Mouse (Mus musculus) embryonic facial prominence, embryonic 15.5 days (tissue): ENCODE data around the gene Nxpe5. TPM values are rescaled to one million over a fixed set of nuclear protein-coding genes. Genes with fewer than 3 reads are reported as not detected.
A peak's percentile ranks its signal among the peaks of the same experiment; 100 is the strongest.

ENCODE experiments used
- ATAC-seq: fragments of 200-750 bp; cut with Nextera tagmentation; 2 replicates; pipeline ENCODE4 v1.8.0; 2017; ENCODE audit warnings: low read depth, moderate TSS enrichment; ENCODE audit not compliant: insufficient number of reproducible peaks, low FRiP score, low TSS enrichment
- H3K27ac ChIP-seq: fragments of 300-500 bp; sonication (generic); replicated peaks from 2 replicates; pipeline ENCODE4 v1.5.1; 2015; ENCODE audit warnings: mild to moderate bottlenecking, inconsistent platforms
- H3K27me3 ChIP-seq: fragments of 300-500 bp; sonication (generic); 2 replicates; pipeline ENCODE4 v1.6.1; 2015; ENCODE audit warnings: inconsistent platforms
- H3K36me3 ChIP-seq: fragments of 300-500 bp; sonication (generic); 2 replicates; pipeline ENCODE4 v1.6.1; 2015; ENCODE audit warnings: mild to moderate bottlenecking, inconsistent platforms
- H3K4me1 ChIP-seq: fragments of 300-500 bp; sonication (generic); 2 replicates; pipeline ENCODE4 v1.6.1; 2015; ENCODE audit warnings: inconsistent platforms
- H3K4me2 ChIP-seq: fragments of 300-500 bp; sonication (generic); replicated peaks from 2 replicates; pipeline ENCODE4 v1.6.1; 2015; ENCODE audit warnings: mild to moderate bottlenecking, inconsistent platforms
- H3K4me3 ChIP-seq: fragments of 300-500 bp; sonication (generic); replicated peaks from 2 replicates; pipeline ENCODE4 v1.5.1; 2015; ENCODE audit warnings: mild to moderate bottlenecking, inconsistent platforms
- H3K9ac ChIP-seq: fragments of 300-500 bp; sonication (generic); 2 replicates; pipeline ENCODE4 v1.6.1; 2015; ENCODE audit warnings: inconsistent platforms
- H3K9me3 ChIP-seq: fragments of 300-500 bp; sonication (generic); replicated peaks from 2 replicates; pipeline ENCODE4 v1.6.1; 2016; ENCODE audit warnings: inconsistent platforms
- WGBS: fragments of 180-500 bp; shearing (Covaris S2); methylation state at CpG from one replicate; pipeline ENCODE4 v1.1.7; 2015; 5-methylcytosine and 5-hydroxymethylcytosine counted together
- polyA plus RNA-seq: library from polyadenylated mRNA; unstranded; fragments of >200 nt; fragmentation: Nextera tagmentation; extraction: Ambion mirVana; gene quantifications from 2 replicates; pipeline ENCODE4 v1.2.1, GENCODE M21; 2015

Gene Nxpe5
- polyA plus RNA-seq, 1 experiment from 2014 or later = not detected

DNA sequence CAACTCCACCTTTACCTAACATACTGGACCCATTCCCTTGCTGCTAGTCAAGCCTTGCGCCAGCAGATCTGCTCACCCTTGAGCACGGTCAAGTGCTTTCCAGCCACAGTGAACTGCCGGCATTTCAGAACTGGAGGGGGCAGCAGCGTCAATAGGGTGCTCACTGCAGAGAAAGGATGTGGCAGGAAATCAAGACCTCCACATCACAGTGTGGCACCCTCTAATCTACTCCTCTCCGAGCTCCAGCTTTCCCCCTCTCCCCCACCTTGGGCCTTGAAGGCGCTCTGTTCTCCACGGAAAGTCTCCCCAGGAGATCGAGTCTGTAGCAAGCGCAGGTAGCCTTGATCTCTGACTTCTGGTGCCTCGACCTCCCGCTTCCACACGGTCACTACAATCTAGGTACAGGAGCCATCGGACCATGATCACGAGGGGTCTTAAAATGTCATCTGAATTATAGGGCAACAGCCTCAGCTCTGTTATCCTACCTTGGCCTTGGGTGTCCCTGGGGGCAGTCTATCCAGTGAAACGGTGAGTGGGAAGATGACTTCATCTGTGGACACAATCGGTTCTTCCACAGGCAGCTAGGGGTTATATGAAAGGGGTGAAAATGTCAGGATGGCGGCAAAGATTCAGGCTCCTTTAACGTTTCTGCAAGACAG lies 37.0 kb downstream of the Nxpe5 start:
- ATAC-seq = no peak
- WGBS = 55% methylated on average over 18 of the region's 18 CpGs
- H3K27me3 ChIP-seq = no peaks in the 10 kb centered on the region
- H3K36me3 ChIP-seq = peaks cover 52% of the 10 kb centered on the region
- H3K27ac ChIP-seq = no peak overlapping the region
- peak overlapping the region; percentile 90 for H3K4me2 ChIP-seq
- H3K4me3 ChIP-seq = peak overlapping the region; percentile 89
- no peaks in the 10 kb centered on the region for H3K9me3 ChIP-seq
- peak overlapping the region; percentile 89 for H3K9ac ChIP-seq
- H3K4me1 ChIP-seq = peaks cover 23% of the 10 kb centered on the region

DNA sequence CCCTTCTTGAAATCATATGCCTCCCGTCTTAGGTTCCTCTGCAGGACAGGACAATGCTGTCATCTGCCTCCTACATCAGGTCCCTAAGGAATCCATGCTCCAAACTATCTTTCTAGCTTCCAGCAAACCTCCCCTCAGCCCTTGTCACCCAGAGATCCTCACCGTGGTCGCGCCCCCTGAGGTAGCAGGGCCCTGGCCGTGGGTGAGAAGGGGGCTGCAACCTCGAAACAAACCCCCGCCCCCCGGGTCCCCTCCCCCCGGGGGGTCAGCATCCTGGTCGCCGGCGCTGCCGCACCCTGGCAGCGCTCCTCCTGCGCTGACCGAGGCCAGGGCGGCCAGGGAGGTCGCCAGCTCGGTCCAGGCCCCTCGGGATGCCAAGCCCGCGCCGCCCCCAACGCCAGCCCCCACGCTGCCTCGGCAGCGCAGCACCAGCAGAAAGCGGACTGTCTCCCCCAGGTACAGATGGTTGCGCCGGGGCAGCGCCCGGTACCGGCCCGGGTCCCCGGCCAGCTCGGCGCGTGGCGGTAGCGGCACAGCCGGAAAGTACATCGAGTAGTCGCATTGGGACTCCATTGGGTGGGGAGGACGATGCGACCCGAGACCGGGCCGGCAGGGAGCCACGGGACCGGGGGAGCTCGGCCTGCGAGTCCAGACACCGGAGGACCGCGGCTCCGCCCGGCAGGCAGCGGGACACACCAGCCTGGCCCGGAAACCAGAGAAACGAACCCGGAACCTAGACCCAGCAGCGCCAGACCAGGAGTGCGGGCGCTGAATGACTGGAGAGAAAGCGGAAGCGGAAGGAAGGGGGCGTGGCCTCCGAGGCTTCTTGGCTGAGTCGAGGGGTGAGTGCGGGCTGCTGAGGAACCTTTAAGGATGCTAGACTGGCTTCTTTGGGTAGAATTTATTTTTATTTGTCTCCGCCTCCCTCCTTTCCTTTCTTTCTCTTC lies 37.8 kb downstream of the Nxpe5 start, which contains the start of gene BC037034:
BC037034 (minus strand) TSS at position 774 of the 947 bp plus-strand sequence.
- peaks cover 23% of the 10 kb centered on the region for H3K4me1 ChIP-seq
- peak within 1 kb of the TSS; percentile 89 for H3K9ac ChIP-seq
- peak within 1 kb of the TSS; percentile 79 for H3K27ac ChIP-seq
- H3K9me3 ChIP-seq = no peaks in the 10 kb centered on the region
- H3K27me3 ChIP-seq = no peaks in the 10 kb centered on the region
- H3K36me3 ChIP-seq = peaks cover 49% of the 10 kb centered on the region
- ATAC-seq = peak; percentile 84
- under 1% methylated on average over 65 of the region's 71 CpGs for WGBS
- H3K4me2 ChIP-seq = peak within 1 kb of the TSS; percentile 90
- peak within 1 kb of the TSS; percentile 89 for H3K4me3 ChIP-seq

DNA sequence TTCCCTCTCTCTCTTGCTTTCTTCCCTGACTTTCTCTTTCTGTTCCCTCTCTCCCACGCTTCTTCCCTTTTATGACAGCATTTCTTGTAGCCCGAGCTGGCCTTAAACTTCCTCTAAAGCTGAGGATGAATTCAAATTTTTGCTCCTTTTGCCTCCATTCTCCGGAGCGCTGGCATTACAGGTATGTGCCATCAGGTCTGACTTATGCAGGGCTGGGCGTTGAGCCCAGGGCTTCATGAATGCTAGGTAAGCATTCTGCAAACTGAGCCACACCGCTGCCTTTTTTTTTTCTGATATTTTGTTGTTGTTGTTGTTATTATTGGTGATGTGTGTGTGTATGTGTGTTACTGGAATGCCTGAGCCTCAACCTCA lies 38.5 kb downstream of the Nxpe5 start:
- 11% methylated on average over 6 of the region's 6 CpGs for whole genome bisulfite sequencing
- Histone ChIP-seq H3K9me3 (no peaks in the 10 kb centered on the region), H3K4me1 (peaks cover 23% of the 10 kb centered on the region), H3K9ac (peak overlapping the region; percentile 89), H3K27ac (peak overlapping the region; percentile 79), H3K4me2 (peak overlapping the region; percentile 90), H3K36me3 (peaks cover 42% of the 10 kb centered on the region), H3K27me3 (no peaks in the 10 kb centered on the region), H3K4me3 (peak overlapping the region; percentile 89)
- no peak for ATAC-seq

DNA sequence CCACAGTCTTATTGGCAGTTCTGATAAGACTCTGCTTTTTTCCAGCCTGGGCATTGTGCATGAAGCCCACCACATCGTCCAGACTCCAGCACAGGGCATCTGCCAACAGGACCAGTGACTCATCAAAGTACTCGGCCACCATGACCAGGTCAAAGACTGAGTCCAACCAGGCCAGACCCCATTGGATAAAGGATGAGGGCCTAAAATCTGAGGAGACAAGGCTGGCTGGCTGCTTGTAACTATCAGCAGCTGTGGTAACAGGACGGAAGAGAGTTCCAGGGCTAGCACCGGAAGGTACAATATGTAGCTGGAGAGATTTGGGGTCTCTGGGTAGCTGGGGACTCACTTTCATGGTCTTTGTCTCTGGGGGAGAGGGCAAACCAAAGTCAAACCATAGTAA lies 40.0 kb downstream of the Nxpe5 start:
- Histone ChIP-seq H3K27me3 (no peaks in the 10 kb centered on the region), H3K9ac (no peak overlapping the region), H3K27ac (no peak overlapping the region), H3K4me1 (peaks cover 23% of the 10 kb centered on the region), H3K9me3 (no peaks in the 10 kb centered on the region), H3K4me3 (no peak overlapping the region), H3K4me2 (no peak overlapping the region), H3K36me3 (peaks cover 27% of the 10 kb centered on the region)
- WGBS = 96% methylated on average over 4 of the region's 4 CpGs
- ATAC-seq = no peak

DNA sequence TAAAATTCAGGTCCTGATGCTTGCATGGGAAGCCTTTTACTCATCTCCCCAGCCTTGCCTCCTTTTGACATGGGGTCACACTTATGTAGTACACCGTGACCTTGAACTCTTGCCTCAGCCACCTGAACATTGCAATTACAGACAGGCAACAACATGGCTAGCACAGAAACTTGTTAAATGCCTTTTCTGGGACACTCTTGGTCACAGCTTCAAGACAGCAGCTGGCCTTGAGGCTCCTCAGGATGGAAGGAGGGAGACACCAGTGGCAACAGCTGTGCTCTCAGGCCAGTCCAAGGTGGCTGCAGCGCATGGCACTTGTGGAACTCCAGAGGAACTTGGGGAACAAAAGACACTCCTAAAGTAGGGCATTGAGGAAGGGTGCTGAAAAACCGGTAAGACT lies 41.4 kb downstream of the Nxpe5 start:
- Histone ChIP-seq H3K4me1 (peaks cover 28% of the 10 kb centered on the region), H3K9me3 (no peaks in the 10 kb centered on the region), H3K27me3 (peaks cover 6% of the 10 kb centered on the region; the same call in 1 of the 2 replicates), H3K36me3 (peaks cover 15% of the 10 kb centered on the region; the same call in 1 of the 2 replicates), H3K4me2 (no peak overlapping the region), H3K4me3 (no peak overlapping the region), H3K27ac (no peak overlapping the region), H3K9ac (no peak overlapping the region)
- no peak for ATAC-seq
- WGBS = 89% methylated on average over 3 of the region's 3 CpGs

DNA sequence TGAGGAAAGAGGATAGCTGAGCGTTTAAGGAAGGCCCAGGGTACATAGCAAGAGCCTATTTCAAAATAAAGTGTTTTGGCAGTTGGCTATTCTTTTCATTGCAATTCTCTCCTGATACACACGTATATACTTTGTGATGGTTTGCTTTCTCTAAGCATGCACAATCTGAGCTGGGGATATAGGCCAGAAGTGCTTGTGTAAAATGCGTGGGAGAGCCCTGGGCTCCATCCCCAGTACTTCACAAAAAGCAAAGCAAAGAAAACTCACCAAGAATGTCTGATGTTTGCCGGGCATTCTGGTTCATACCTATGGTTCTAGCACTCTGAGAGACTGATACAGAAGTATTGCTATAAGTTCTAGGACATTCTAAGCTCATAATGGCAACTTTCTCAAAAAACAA lies 43.3 kb downstream of the Nxpe5 start:
- no peak overlapping the region for H3K27ac ChIP-seq
- H3K4me1 ChIP-seq = peaks cover 23% of the 10 kb centered on the region
- H3K4me3 ChIP-seq = no peak overlapping the region
- 76% methylated on average over 4 of the region's 4 CpGs for WGBS
- H3K9ac ChIP-seq = no peak overlapping the region
- no peak for ATAC-seq
- H3K9me3 ChIP-seq = no peaks in the 10 kb centered on the region
- no peak overlapping the region for H3K4me2 ChIP-seq
- H3K36me3 ChIP-seq = peaks cover 13% of the 10 kb centered on the region; the same call in 1 of the 2 replicates
- peaks cover 6% of the 10 kb centered on the region; the same call in 1 of the 2 replicates for H3K27me3 ChIP-seq

DNA sequence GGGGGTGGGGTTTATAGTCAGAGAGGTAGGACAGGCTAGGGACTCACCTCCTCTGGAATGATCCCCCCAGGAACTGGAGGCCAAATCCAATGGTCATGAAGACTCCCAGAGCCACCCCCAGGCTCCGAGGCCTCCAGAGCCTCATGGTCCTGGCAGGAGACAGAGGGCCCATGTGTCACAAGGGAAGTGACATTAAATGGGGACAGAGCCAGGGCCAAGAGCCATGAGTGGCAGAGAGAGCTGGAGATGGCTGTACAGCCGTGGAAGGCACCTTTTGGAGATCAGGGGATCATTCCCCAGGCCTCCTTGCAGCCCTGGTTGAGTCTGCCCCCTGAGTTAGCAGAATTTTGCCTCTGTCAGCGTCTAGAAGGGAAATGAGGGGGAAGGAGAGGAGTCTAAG lies 45.5 kb downstream of the Nxpe5 start:
- H3K4me2 ChIP-seq = no peak overlapping the region
- WGBS = 44% methylated on average over 3 of the region's 3 CpGs
- H3K36me3 ChIP-seq = peaks cover 3% of the 10 kb centered on the region; the same call in 1 of the 2 replicates
- H3K27me3 ChIP-seq = peaks cover 6% of the 10 kb centered on the region; the same call in 1 of the 2 replicates
- H3K4me1 ChIP-seq = peaks cover 34% of the 10 kb centered on the region
- no peak overlapping the region for H3K27ac ChIP-seq
- no peak overlapping the region for H3K9ac ChIP-seq
- no peak overlapping the region for H3K4me3 ChIP-seq
- no peaks in the 10 kb centered on the region for H3K9me3 ChIP-seq
- ATAC-seq = no peak

DNA sequence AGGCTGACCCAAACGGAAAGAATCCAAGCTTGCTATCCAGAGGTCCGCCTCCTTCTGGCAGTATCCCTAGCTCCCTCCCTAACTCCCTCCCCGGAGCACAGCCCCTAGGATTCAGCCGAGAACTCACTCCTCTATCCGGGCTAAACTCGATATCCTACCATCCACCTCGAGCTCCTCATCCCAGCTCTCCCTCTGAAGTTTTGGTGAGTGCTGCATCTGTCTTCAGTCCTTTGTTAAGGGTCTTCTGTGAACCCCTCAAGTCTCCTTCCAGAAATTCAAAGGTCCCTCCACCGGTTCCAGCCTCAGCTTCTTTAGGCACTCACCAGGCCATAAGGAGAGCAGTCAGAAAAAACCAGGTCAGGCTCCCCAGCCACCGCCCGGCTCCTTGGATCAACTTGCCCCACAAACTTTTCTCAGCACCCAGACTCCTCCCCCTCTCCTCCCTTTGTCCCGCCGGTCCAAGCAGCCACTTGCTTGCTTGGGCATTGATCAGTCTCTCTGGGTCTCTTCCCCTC lies 46.8 kb downstream of the Nxpe5 start, which contains the start of gene Gal3st4:
Gal3st4 (minus strand) TSS at position 432 of the 515 bp plus-strand sequence.
- Histone ChIP-seq H3K9me3 (no peaks in the 10 kb centered on the region), H3K9ac (no peak within 1 kb of the TSS), H3K4me1 (peaks cover 38% of the 10 kb centered on the region), H3K4me2 (peak within 1 kb of the TSS; percentile 32), H3K27ac (peak within 1 kb of the TSS; percentile 8), H3K4me3 (peak within 1 kb of the TSS; percentile 18), H3K27me3 (peaks cover 6% of the 10 kb centered on the region; the same call in 1 of the 2 replicates), H3K36me3 (peaks cover 1% of the 10 kb centered on the region; the same call in 1 of the 2 replicates)
- WGBS = 2% methylated on average over 12 of the region's 12 CpGs
- ATAC-seq = no peak; the same call in 1 of the 2 replicates

DNA sequence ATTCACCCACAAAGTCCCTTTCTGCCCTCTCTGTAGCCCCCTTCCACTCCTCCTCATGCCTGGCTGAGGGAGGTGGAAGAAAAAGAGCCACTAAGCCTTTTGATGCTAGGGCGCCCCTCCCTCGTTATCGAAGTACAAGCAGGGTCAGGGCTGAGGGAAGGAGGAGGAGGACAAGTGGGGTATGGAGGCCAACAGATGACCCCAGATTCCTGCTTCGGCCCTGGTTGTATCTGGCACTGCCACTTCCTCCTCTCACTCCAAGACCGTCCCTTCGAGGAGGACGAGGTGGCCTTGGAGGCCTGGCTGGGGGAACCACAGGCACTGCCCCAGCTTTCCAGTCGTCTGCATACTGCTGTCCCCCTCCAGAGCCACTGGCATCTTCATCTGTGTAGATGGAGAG lies 48.5 kb downstream of the Nxpe5 start:
- no peak overlapping the region for H3K4me2 ChIP-seq
- no peak for ATAC-seq
- H3K27me3 ChIP-seq = peaks cover 6% of the 10 kb centered on the region; the same call in 1 of the 2 replicates
- no peak overlapping the region for H3K9ac ChIP-seq
- H3K9me3 ChIP-seq = no peaks in the 10 kb centered on the region
- H3K36me3 ChIP-seq = peaks cover 3% of the 10 kb centered on the region; the same call in 1 of the 2 replicates
- H3K27ac ChIP-seq = no peak overlapping the region
- H3K4me1 ChIP-seq = peaks cover 49% of the 10 kb centered on the region
- H3K4me3 ChIP-seq = no peak overlapping the region
- 74% methylated on average over 8 of the region's 8 CpGs for WGBS

DNA sequence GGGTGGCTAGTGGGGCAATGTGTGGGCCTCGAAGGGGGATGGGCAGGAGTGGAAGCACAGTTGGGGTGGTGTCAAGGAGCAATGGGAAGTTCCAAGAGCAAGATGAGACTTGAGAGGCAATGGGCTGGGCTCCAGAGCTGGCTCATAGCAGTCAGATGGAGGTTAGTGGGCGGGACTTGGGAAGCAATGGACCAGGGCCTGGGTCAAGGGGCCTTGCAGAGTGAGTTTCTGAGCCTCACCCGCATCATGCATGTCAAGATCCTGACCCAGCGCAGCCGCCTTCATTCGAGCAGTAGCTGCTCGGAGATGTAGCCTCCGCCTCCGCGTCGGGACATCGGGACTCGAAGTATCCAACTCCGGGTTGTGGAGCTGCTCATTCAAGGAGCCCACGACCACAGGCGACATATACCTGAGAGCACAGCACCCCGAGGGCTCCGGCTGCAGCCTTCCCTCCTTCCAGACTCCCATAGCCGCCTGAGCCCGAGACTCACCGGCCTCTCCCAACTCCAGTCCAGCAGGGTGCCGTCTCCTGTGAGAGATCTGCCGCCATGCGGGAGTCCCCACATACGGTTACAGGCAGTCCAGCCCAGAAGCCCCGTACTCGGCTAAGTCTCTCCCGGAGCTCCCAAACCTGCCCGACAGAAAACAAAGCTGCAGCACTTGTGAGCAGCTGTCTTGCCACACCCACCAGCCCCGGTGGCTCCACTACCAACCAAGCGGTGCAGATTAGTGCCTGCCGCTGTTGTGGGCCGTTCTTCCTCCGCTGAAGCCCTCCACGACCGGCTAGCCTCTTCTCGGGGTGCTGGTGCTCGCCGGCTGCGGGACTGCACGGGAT lies 49.7 kb downstream of the Nxpe5 start:
- Histone ChIP-seq H3K36me3 (peaks cover 3% of the 10 kb centered on the region; the same call in 1 of the 2 replicates), H3K4me3 (peak overlapping the region; percentile 20), H3K4me2 (peak overlapping the region; percentile 40), H3K4me1 (peaks cover 54% of the 10 kb centered on the region), H3K9me3 (no peaks in the 10 kb centered on the region), H3K9ac (peak overlapping the region; percentile 33; the same call in 1 of the 2 replicates), H3K27me3 (peaks cover 6% of the 10 kb centered on the region; the same call in 1 of the 2 replicates), H3K27ac (no peak overlapping the region; the same call in 1 of the 2 replicates)
- no peak for ATAC-seq
- WGBS = 20% methylated on average over 41 of the region's 41 CpGs
